Mouse (Mus musculus) midbrain, embryonic 12.5 days (tissue): ENCODE measurements around the gene Megf8. TPM values are rescaled to one million over a fixed set of nuclear protein-coding genes. Genes with fewer than 3 reads are reported as not detected.

ENCODE experiments used
- ATAC-seq: fragments of 200-750 bp; cut with Nextera tagmentation; 2 replicates; pipeline ENCODE4 v1.8.0; 2017; ENCODE audit warnings: low read depth, moderate TSS enrichment, moderate library complexity; ENCODE audit not compliant: low FRiP score
- H3K27ac ChIP-seq: fragments of 300-500 bp; sonication (generic); replicated peaks from 2 replicates; pipeline ENCODE4 v1.5.1; 2016; ENCODE audit warnings: mild to moderate bottlenecking
- H3K27me3 ChIP-seq: fragments of 300-500 bp; sonication (generic); 2 replicates; pipeline ENCODE4 v1.6.1; 2016; ENCODE audit warnings: mild to moderate bottlenecking
- H3K36me3 ChIP-seq: fragments of 300-500 bp; sonication (generic); 2 replicates; pipeline ENCODE4 v1.6.1; 2016
- H3K4me1 ChIP-seq: fragments of 300-500 bp; sonication (generic); 2 replicates; pipeline ENCODE4 v1.6.1; 2016
- H3K4me2 ChIP-seq: fragments of 300-500 bp; sonication (generic); replicated peaks from 2 replicates; pipeline ENCODE4 v1.6.1; 2016; ENCODE audit warnings: mild to moderate bottlenecking, moderate library complexity
- H3K4me3 ChIP-seq: fragments of 300-500 bp; sonication (generic); 2 replicates; pipeline ENCODE4 v1.5.1; 2016; ENCODE audit warnings: mild to moderate bottlenecking
- H3K9ac ChIP-seq: fragments of 300-500 bp; sonication (generic); replicated peaks from 2 replicates; pipeline ENCODE4 v1.6.1; 2016; ENCODE audit warnings: mild to moderate bottlenecking, moderate library complexity
- H3K9me3 ChIP-seq: fragments of 300-500 bp; sonication (generic); 2 replicates; pipeline ENCODE4 v1.6.1; 2016; ENCODE audit warnings: mild to moderate bottlenecking
- WGBS: fragments of 180-500 bp; shearing (Covaris S2); methylation state at CpG from one replicate; pipeline ENCODE4 v1.1.7; 2016; 5-methylcytosine and 5-hydroxymethylcytosine counted together
- polyA plus RNA-seq: library from polyadenylated mRNA; unstranded; fragments of >200 nt; fragmentation: Nextera tagmentation; extraction: Ambion mirVana; gene quantifications from 2 replicates; pipeline ENCODE4 v1.2.1, GENCODE M21; 2016

Gene Megf8
- polyA plus RNA-seq, 1 experiment from 2014 or later, result 21.3 TPM

DNA sequence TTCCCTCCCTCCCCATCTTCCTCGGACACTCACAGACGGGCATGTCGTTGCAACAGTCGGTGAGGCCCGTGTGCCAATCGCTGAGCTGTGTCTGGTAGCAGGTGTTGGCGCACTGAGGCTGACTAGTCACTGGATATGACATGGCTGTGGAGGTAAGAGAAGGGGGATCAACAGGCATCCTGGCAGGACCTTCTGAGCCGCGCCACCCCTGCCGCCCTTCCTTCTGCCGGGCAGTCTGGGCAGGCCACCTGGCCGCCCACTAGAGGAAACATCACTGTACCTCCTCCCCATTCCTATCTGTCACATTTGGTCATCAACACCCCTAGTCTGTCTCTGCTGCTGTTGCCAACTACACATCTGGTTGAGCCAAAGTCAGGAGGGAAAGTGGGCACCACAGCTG is 51.4 kb downstream of the Megf8 start:
- no peak for ATAC-seq
- H3K9ac ChIP-seq, result no peak overlapping the region
- peaks cover 55% of the 10 kb centered on the region for H3K27me3 ChIP-seq
- 19% methylated on average over 10 of the region's 12 CpGs for WGBS
- H3K4me3 ChIP-seq, result no peak overlapping the region
- H3K27ac ChIP-seq, result no peak overlapping the region
- H3K4me2 ChIP-seq, result no peak overlapping the region
- peaks cover 11% of the 10 kb centered on the region for H3K36me3 ChIP-seq
- H3K9me3 ChIP-seq, result no peaks in the 10 kb centered on the region
- H3K4me1 ChIP-seq, result peaks cover 21% of the 10 kb centered on the region

DNA sequence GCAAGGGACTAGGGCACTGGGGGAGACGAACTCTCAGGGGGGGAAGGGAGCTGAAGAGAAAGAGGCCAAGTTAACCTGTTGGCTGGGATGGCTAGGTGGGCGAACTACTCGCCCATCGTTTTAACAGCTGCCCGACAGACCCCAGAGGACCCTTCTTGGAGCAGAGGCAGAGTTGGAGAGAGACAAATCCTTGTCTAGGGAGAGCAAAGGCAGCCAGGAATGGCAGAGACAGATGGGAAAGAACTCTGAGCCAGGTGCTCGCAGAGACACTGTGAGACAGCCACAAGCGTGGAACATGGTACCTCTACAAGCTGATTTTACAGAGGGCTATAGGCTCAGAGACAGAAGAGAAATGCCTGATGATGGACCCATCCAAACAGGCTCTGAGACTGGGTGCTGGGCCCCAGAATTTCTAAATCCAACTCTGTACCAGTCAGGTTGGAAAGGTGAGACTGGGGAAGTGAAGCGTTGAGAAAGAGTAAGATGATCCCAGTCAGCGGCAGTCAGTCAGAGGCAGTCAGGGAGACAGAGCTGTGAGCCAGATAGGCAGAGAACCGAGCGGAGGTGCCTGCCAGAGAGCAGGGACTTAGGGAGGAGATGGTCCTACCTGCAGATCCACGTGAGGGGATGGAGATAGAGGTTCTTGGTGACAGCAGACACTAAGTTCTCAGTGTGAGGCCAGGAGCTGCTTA is 52.2 kb downstream of the Megf8 start, which contains the start of gene Cnfn:
Gene Cnfn (minus strand): TSS at position 667 of the 692 bp plus-strand sequence.
- no peak within 1 kb of the TSS for H3K9ac ChIP-seq
- peaks cover 55% of the 10 kb centered on the region for H3K27me3 ChIP-seq
- no peak within 1 kb of the TSS for H3K4me3 ChIP-seq
- no peaks in the 10 kb centered on the region for H3K9me3 ChIP-seq
- no peak within 1 kb of the TSS for H3K27ac ChIP-seq
- peaks cover 3% of the 10 kb centered on the region for H3K36me3 ChIP-seq
- WGBS, result 53% methylated on average over 12 of the region's 12 CpGs
- H3K4me2 ChIP-seq, result no peak within 1 kb of the TSS
- H3K4me1 ChIP-seq, result peaks cover 21% of the 10 kb centered on the region
- ATAC-seq, result no peak

DNA sequence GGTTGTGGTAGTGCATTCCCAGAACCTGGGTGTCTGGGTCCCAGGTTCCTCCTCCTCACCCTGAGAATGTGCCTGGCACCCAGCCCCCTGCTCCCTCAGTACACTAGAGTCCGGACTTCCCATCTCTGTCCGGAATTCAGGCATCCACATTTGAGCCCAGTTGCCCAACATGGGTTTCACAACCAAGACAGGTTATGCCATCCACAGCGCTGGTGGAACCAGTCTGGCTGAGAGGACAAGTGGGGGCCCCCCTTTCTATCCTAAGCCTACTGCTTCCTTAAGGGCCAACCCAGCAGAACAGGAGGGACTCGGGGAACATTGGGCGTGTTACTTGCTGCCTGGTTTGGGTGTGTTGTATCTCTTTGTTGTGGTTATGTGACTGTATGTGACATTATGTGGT is 55.5 kb downstream of the Megf8 start:
- Histone ChIP-seq H3K9ac (no peak overlapping the region), H3K36me3 (no peaks in the 10 kb centered on the region), H3K27ac (no peak overlapping the region), H3K4me1 (peaks cover 13% of the 10 kb centered on the region), H3K4me3 (no peak overlapping the region), H3K9me3 (no peaks in the 10 kb centered on the region), H3K27me3 (peaks cover 35% of the 10 kb centered on the region), H3K4me2 (no peak overlapping the region)
- ATAC-seq, result no peak
- 92% methylated on average over 5 of the region's 5 CpGs for WGBS

DNA sequence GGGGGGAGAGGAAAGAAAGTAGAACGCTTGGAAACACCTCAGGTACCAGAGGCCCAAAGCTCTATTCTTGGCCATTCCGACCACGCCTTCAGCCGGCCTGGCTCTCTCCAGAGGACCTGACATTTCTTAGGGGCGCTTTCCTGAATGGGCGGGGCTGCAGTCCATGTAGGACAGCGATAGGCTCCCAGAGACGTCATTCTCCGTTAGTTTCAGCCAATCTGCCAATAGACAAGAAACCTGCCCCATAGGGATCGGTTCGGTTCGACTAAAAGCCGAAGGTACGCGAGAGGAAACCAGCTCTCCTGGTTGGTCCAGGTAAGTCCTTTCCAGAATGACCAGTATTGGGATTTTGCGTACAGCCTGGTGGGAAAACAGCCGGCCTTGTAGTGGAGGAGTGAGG is 59.6 kb downstream of the Megf8 start:
- Histone ChIP-seq H3K4me2 (peak overlapping the region; percentile 45), H3K36me3 (no peaks in the 10 kb centered on the region), H3K27me3 (peaks cover 22% of the 10 kb centered on the region), H3K4me1 (peaks cover 20% of the 10 kb centered on the region), H3K27ac (no peak overlapping the region), H3K9me3 (no peaks in the 10 kb centered on the region), H3K9ac (no peak overlapping the region), H3K4me3 (peak overlapping the region; percentile 27)
- no peak for ATAC-seq
- 2% methylated on average over 17 of the region's 17 CpGs for whole genome bisulfite sequencing

DNA sequence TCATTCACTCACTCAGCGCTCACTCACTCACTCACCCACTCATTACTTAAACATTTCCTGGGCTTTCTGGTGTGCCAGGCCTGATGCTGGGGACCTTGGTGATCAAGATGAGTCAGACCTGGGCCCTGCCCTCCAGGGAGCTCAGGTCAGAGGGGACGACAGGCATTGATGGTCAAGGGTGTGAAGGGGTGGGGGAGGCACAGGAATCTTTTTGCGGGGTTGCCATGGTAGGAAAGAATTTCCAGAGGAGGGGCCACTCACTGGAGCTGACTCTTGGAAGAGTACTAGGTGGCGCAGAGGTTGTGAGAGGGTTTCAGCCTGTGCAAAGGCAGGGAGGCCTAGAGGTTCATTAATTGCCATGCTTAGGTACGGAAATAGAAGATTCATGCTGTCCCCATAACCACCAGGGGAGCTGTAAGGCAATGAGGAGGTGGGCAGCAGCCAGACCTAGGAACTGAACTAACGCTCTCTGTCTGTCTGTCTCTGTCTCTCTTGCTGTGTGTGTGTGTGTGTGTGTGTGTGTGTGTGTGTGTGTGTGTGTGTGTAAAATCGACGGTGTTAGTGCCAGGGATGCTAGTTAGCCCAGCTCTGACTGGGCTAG is 60.2 kb downstream of the Megf8 start:
- 49% methylated on average over 8 of the region's 8 CpGs for WGBS
- no peak overlapping the region for H3K27ac ChIP-seq

DNA sequence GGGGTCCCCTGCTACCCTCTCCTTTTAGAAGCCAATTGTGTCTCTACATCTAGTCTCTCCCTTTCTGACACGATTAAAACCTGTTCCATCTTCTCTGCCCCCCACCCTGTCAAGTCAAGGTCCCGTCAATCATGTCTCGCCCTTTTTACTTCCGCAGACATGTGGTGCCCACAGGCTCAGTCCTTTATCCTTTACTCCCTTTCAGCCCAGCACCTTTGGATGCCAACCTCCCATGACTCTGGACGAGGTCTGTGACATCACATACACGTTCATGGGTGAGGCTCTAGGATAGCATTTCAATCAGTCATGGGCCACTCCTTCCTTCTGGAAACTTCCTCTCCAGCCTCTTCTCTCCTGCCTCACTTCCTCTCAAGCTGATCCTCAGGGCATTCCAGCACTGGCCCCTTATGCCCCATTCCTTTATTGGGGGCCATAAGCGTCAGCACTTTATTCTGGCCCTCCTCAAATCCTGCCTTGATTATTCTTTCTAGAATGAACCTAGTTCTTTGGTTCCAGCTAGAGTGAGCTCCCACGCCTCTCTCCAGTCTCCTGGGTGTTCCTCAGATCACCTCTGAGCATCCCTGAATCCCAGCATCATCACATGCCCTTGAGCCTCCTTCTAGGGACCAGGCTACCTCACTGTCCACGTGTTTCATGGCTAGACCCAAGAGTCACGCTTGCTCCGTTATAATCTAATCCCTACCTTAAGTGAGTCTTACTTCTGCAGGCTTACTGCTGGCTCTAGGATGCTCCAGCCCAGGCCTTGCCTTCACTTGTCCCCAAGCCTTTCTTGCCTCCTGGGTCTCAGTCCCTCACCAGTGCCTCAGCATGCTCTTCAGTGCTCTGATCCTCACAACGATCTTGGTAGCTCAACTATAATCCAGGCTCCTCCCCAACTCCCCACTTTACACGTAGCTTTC is 61.5 kb downstream of the Megf8 start:
- H3K27me3 ChIP-seq, result peaks cover 22% of the 10 kb centered on the region
- WGBS, result 82% methylated on average over 13 of the region's 13 CpGs
- H3K4me3 ChIP-seq, result no peak overlapping the region
- peaks cover 6% of the 10 kb centered on the region; the same call in 1 of the 2 replicates for H3K36me3 ChIP-seq
- no peak overlapping the region for H3K9ac ChIP-seq
- ATAC-seq, result no peak
- no peak overlapping the region for H3K27ac ChIP-seq
- peaks cover 20% of the 10 kb centered on the region for H3K4me1 ChIP-seq
- no peak overlapping the region for H3K4me2 ChIP-seq
- no peaks in the 10 kb centered on the region for H3K9me3 ChIP-seq

More for the DNA sequence above, 60.2 kb downstream of the Megf8 start:
- no peaks in the 10 kb centered on the region for H3K9me3 ChIP-seq
- peak overlapping the region; percentile 45 for H3K4me2 ChIP-seq
- no peak for ATAC-seq
- H3K36me3 ChIP-seq, result no peaks in the 10 kb centered on the region
- H3K9ac ChIP-seq, result no peak overlapping the region
- H3K27me3 ChIP-seq, result peaks cover 22% of the 10 kb centered on the region
- no peak overlapping the region for H3K4me3 ChIP-seq
- peaks cover 20% of the 10 kb centered on the region for H3K4me1 ChIP-seq

DNA sequence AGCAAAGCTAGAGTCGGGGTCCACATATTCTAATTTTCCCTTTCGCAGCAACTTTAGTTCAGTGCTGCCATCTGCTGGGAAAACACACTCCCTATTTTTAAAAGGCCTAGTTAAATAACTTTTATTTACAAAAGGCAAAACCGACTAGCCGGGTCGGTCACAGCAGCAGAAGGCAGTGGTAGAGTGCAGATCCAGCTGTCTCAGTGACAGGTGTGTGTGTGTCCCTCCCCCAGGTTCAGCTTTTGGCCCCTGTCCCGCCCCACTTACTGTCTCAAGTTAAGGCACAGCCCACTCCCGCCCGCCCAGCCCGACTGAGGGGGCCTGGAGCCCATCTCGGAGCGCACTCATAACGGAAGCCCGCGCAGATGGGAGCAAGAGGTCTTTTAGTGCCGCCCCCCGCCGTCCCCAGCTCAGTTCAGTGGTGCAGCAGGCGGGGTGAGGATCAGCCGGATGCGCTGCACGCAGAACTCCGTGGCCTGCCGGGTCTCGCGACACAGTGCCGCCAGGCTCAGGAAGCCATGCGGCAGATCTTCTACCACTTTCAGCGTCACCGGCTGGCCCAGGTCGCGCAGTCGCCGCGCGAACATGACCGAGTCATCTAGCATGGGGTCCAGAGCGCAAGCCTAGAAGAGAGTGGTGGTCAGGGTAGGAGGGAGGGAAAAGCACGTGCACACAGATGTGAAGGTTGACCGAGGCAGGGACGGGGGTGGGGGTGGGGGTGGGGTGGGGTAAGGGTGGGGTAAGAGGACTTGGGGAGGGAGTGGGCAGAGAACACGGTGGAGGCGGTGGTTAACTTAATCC is 62.8 kb downstream of the Megf8 start:
- H3K4me3 ChIP-seq, result peak overlapping the region; percentile 43
- peaks cover 18% of the 10 kb centered on the region for H3K36me3 ChIP-seq
- no peak overlapping the region for H3K27ac ChIP-seq
- peak overlapping the region; percentile 63 for H3K9ac ChIP-seq
- peak overlapping the region; percentile 73 for H3K4me2 ChIP-seq
- peak; percentile 66 for ATAC-seq
- H3K9me3 ChIP-seq, result no peaks in the 10 kb centered on the region
- peaks cover 20% of the 10 kb centered on the region for H3K4me1 ChIP-seq
- WGBS, result 2% methylated on average over 40 of the region's 42 CpGs
- H3K27me3 ChIP-seq, result peaks cover 22% of the 10 kb centered on the region

DNA sequence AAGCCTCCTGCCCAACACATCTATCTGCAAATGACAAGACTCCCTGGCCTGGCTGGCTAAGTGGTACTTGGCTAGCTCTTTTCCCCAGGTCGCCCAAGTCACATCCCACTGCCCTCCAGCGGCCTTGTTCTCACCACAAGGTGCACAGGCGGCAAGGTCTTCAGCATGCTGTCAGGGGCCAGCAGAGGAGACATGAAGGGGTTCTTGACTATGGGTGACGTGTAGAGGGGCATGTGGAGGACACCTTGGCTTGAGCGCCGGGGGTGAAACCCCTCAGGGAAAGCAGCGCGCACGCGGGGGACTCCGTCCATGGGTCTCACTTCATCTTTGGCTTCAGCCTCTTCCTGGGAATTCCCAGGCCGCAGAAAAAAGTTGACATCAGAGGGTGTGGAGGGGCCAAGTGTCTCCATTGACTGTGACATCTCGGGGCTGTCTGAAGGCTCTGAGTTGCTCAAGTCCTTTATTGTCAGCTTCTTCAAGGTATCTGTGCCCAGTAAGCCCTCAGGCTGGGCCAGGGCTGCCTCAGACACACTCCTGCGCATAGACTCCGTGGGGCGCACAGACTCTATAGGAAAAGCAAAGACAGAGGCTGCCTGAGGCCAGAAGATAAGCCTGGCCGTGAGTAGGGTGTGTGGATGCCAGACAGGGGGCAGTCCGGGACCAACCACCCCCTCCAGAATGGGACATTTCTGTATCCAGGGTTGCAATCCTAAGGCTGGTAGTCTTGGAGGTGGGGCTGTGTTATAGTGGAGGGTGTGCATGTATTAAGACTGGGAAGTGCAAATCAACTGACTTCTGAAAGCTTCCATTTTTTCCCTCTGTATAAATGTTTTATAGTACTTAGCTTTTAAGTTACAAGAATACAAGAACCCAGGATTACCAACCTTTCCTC is 63.7 kb downstream of the Megf8 start:
- Histone ChIP-seq H3K9ac (peak overlapping the region; percentile 63), H3K9me3 (no peaks in the 10 kb centered on the region), H3K4me2 (peak overlapping the region; percentile 73), H3K36me3 (peaks cover 26% of the 10 kb centered on the region), H3K27ac (no peak overlapping the region), H3K4me1 (peaks cover 20% of the 10 kb centered on the region), H3K4me3 (0 out of 2 replicates have a peak overlapping the region, but pooled peaks have one; percentile 43), H3K27me3 (peaks cover 22% of the 10 kb centered on the region)
- 52% methylated on average over 18 of the region's 18 CpGs for WGBS
- ATAC-seq, result no peak

DNA sequence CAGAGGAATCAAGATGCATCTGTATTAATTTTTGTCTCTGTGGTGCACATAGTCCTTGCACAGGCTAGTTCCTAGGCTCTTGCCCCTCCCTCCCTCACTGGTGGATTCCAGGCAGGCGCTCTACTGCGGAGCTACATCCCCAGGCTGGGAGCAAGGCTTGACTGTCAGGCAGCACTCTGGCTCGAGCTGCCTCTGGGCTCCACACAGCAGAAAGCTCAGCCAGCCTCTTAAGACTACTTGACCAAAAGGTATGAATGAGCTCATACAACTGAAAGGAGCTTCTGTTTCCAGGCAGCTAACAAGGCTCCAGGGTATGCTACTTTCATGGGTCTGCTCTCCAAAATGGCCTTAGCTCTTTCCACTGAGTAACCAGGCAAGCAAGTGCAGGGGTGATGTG is 64.3 kb downstream of the Megf8 start:
- no peak for ATAC-seq
- 39% methylated on average over 3 of the region's 3 CpGs for WGBS
- Histone ChIP-seq H3K36me3 (peaks cover 32% of the 10 kb centered on the region), H3K4me3 (no peak overlapping the region), H3K9ac (no peak overlapping the region), H3K9me3 (no peaks in the 10 kb centered on the region), H3K4me2 (no peak overlapping the region), H3K27me3 (peaks cover 22% of the 10 kb centered on the region), H3K27ac (no peak overlapping the region), H3K4me1 (peaks cover 20% of the 10 kb centered on the region)

DNA sequence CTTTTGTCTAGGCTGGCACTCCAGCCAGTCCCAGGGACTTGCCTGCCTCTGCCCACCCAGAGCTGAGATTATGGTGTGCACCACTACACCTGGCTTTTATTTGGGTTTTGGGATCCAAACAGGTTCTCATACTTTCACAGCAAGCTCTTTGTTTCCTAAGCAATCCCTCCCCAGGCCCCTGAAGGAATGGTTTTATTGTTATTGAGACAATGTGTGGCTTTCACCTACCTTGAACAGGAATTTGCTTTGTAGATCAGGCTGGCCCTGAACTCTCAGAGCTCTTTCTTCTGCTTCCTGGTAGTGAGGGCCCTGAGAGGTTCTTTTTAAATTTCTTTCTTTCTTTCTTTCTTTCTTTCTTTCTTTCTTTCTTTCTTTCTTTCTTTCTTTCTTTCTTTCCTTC is 65.6 kb downstream of the Megf8 start:
- H3K36me3 ChIP-seq, result peaks cover 38% of the 10 kb centered on the region
- no peak for ATAC-seq
- H3K4me1 ChIP-seq, result peaks cover 11% of the 10 kb centered on the region
- H3K27ac ChIP-seq, result no peak overlapping the region
- H3K4me2 ChIP-seq, result no peak overlapping the region
- H3K27me3 ChIP-seq, result peaks cover 22% of the 10 kb centered on the region
- H3K9ac ChIP-seq, result no peak overlapping the region
- H3K4me3 ChIP-seq, result no peak overlapping the region
- H3K9me3 ChIP-seq, result no peaks in the 10 kb centered on the region

DNA sequence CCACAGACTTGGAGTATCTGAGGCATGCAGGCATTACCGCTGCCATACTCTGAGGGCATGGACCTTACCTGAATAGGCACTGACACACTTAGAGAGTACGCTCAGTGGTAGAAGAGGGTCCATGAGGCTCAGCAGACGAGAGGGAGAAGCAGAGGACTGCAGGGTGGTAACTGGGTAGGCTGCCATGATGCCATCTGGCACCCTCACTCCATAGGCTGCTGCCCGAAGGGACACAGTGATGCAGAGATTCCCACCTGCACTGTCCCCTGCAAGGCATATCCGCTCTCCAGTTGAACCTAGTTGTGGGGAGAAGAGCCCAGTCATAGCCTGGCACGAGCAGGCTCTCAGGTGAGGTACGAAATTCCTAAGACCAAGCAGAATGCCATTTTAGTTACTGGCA is 66.4 kb downstream of the Megf8 start:
- H3K36me3 ChIP-seq, result peaks cover 47% of the 10 kb centered on the region

More for the DNA sequence above, 66.4 kb downstream of the Megf8 start:
- ATAC-seq, result no peak
- 86% methylated on average over 7 of the region's 7 CpGs for whole genome bisulfite sequencing
- Histone ChIP-seq H3K27me3 (peaks cover 19% of the 10 kb centered on the region), H3K27ac (no peak overlapping the region), H3K4me2 (no peak overlapping the region), H3K4me1 (peaks cover 11% of the 10 kb centered on the region), H3K9ac (no peak overlapping the region), H3K4me3 (no peak overlapping the region), H3K9me3 (no peaks in the 10 kb centered on the region)
